Mouse (Mus musculus): ENCODE data around the gene Zfp710. TPM values are rescaled to one million over a fixed set of nuclear protein-coding genes. Genes with fewer than 3 reads are reported as not detected.
A peak's percentile ranks its signal among the peaks of the same experiment; 100 is the strongest.
"Not testable (repeated sequence)": the region's sequence is repeated elsewhere in the genome, so short reads cannot be mapped to it uniquely, and the experiment has no call there.

Zfp710 gene
- total RNA-seq, 1 experiment from 2014 or later: 21.4 TPM

DNA sequence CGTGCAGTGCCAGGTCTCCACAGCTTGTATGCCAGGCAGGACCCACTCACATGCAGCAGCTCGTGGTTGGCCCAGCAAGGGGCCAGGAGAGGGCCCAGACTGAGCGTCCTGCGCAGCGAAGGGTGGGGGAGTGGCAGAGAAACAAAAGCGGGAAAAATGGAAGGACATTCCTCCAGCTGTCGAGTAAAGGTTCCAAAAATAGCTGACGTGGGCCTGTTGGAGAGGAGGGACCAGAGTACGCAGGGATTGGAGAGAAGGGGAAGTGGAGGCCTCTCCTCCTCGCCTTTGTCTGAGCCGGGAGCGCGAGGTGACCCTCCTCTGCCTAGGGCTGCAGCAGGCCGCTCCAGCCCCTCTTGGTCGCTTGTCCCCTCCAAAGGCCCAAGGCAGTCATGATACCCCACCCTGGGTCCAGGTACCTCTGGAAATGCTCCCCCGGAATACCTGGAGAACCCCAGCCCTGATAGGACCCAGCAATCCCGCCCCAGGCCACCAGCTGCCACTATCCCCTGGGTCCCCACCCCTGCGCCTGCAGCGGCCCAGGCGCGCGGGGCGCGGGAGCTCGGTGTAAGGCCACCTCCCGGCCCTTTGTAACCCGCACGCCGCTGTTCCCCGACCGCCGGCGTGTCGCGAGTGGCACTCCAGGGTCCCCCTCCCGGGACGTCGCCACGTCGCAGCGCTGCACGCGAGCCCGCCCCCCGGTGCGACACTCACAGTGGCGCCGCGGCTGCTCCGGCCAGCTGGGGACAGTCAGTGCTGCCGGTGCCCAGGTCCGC lies 90.0 kb downstream of the Zfp710 start:
- peak; percentile 40 for DNase-seq

DNA sequence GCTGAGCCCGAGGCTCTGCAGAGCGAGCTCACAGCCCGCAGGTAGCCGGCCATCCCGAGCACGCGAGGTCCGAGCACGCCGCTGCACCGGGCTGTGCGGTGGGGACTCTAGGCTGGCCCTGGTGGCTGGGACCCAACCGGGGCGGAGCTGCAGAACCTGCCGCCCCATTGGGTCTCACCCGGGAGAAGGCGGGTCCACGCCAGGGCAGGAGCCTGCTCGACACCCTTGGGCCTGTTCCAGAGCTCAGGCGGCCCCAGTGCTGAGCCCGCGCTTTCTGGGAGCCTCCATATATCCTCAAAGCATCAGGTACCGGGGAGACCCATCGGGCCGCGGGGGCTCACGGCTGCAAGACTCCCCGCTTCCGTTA lies 90.6 kb downstream of the Zfp710 start, which contains the start of gene Idh2:
TSS of gene Idh2 (minus strand) at position 169 of the 367 bp plus-strand sequence.
- peak; percentile 95 for DNase-seq

DNA sequence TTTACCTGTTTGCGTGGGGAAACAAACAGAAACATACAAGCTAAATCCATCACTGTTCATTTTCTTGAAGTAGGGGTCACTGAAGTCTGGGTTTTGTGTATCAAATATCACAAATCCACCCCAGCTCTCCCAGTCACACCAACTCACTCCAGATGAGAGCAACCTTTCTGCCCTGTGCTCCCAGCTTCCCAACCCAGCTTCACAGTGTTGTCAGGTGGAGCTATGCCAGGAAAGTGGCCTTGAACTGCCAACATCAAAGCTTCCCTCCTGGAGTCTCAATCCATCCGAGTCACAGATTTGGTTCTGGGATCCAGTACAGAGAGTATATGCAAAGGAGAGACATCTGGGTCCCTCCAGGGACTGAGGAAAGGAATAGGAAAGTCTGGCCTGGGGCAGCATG lies 91.5 kb downstream of the Zfp710 start:
- DNase-seq: peak; percentile 76

DNA sequence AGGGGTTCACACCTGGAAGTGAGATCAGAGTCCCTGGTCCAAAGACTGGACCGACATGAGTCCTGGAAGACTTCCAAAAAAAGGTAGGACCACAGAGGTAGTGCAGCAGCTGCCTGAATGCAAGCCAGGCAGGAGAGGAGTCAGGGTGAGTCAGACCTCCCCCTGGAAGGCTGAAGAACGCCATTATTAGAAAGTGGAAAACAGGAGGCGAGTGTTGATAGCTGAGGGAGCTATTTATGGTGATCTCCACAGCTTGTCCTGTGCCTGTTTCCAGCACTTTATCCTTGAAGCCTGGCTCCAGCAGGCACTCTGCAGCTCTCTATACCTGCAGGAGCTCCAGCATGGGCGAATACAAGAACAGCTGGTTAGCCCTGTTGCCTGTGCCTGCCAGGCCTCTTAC lies 94.6 kb downstream of the Zfp710 start:
- DNase-seq: no peak

DNA sequence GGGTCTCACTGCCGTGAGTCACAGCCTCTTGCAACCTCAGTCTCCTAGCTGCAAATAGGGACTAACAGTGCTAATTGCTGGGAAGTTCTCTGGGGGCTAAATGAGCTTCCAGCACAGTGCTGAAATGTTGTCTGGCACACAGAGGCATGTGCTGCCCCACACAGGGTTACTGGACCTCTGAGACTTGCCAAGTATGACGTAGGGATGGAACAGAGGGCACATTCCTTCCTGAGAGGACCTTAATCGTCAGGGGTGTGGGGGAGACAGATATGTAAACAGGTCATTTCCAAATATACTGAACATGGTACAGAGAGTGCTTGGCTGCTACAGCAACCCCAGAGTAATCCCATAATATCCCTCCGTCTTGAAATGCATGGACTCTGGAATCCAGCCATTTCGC lies 96.5 kb downstream of the Zfp710 start:
- no peak for DNase-seq

DNA sequence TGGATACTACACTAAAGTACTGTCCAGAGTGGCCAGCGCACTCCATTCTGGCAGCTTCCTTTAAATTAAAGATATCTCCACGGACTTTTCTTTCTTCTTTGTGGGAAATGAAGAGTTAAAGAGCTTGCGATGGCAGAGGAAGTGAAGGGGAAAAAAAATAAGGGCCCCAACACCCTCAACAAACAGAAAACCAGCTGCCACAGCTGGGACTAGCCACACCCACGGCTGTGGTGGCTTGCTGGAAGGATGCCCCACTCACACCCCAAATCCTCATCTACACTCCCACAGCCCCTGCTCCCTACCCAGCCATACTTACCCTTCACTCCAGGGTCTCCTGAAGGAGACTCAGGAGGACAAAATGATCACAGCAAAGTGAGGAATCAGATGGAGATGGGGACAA lies 98.5 kb downstream of the Zfp710 start:
- DNase-seq: no peak

DNA sequence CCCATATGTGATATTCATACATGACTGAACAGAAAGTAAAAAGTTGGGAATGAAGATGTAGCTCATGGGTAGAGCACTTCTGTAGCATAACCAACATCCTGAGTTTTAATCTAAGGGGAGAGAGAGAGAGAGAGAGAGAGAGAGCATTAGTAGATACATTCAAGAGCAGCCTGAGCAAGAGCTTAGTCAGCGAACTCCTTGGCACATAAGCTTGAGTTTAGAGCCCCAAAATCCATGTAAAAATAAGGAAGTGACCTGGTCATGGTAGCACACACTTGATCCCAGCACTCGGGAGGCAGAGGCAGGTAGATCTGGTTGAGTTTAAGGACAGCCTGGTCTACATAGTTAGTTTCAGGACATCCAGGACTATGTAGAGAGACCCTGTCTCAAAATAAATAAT lies 99.1 kb downstream of the Zfp710 start:
- no peak for DNase-seq

DNA sequence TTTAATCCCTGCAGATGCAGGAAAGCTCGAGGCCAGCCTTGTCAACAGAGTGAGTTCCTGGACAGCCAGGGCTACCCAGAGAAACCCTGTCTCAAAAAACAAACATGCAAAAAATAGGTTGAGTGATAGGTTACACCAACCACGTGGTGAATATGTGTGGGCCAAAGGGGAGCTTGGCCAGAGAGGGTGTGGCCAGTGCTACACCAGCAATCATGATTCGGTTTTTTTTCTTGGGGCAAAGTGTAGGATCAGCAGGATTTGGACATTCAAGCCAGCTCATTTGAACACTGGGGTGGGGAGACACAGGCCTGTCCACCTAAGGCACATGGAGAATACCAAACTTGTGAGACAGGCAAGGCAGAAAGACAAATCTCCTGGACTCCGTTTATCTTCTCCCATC lies 104.7 kb downstream of the Zfp710 start:
- no peak for DNase-seq

DNA sequence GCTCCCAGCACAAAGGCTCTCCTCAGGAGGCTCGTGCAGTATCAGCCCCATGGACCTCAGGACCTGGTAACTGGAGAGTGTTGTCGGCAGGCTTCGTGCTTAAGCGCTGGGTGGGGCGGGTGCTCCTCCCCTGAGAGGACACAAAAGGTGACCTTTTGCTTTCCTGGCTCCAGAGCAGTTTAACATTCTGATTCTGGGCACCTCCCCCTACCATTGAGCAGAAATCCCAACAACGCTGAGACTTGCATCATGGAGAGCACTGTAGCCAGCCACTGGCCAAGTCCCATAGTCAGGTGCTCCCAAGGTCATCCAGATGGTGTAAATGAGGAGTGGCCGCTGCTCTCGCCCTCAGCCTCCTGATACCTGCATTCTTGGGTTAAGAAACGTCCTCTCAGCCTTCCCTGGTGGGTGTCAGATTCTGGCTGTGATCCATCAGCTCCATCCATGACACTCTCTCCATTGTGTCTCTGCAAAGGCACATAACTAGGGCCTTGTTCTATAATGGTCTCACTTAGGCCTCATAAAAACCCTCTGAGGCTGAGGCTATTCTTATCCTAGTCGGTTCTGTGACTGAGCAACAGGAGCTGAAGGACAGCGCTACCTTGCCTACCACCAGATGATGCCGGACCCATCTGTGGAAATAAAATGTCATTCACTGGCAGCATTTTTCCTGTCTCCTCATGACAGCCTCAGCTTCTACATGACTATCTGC lies 105.9 kb downstream of the Zfp710 start:
- DNase-seq: no peak

DNA sequence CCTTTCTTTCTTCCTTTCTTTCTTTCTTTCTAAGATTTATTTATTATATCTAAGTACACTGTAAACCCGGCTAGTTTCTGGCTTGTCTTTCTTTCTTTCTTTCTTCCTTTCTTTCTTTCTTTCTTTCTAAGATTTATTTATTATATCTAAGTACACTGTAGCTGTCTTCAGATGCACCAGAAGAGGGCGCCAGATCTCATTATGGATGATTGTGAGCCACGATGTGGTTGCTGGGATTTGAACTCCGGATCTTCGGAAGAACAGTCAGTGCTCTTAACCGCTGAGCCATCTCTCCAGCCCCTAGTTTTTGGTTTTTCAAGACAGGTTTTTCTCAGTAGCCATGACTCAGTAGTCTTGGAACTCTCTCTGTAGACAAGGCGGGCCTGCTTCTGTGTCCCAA lies 106.7 kb downstream of the Zfp710 start:
- not testable (repeated sequence) for DNase-seq

DNA sequence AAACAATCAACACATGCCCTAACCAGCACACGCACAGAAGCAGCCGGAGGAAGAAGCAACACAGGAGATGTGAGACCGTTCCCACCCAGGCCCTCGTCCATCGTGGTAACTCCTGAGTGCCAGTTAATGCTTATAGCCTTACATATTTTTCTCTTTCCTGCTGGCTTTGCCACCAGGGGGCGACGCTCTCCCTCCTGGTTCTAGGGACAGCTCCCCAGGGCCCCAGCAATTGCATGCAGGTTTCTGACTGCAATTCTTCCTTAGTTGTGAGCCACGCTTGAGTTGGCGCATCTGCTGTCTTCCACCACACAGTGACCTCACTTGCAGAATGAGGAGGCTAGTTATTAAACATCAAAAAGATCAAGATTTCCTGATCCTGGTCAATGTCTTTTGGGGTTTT lies 107.9 kb downstream of the Zfp710 start:
- DNase-seq: peak; percentile 67

DNA sequence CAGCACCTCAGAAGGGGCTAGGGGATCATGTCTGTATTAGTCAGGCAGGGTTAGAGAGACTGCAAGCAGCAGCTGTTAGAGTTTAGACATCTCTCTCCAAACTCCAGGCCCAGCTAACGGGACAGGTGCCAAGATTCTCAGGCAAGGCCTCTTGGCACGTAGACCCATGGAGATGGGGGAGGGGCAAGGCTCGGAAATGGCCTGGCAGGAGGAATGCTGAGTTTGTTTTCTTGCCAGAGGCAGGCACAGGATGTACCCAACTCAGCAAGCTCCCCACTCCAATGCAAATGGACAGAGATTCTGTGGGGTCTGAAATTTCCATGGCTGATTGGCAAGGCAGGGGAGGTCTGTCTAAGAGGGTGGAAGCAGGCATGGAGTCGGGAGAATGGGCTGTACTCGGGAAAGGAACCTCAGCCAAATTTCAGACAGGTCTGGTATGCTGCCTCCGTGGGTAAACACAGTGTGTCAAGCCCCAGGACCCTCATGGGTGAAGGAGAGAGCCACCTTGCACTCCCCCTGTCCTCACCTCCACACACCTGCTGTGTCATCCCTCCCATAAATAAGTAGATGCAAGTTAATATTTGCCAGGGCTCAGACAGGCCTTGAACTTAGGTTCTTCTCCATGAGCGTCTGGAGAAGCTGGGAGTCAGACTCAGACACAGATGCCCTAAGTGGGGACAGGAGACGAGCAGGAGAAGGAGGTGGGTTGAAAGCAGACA lies 110.0 kb downstream of the Zfp710 start:
- peak; percentile 84 for DNase-seq

DNA sequence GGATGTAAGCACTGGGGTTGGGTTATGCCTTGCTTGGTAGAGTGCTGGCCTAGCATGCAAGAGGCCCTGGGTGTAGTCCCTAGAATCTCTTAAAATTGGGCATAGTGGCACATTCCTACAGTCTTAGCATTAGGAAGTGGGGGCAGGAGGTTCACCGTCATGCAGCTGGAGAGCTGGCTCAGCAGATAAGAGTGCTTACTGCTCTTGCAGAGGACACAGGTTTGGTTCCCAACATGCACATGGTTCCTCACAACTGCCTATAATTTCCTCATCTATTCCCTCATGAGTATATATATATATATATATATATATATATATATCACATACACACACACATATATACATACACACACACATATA lies 110.5 kb downstream of the Zfp710 start:
- DNase-seq: no peak

DNA sequence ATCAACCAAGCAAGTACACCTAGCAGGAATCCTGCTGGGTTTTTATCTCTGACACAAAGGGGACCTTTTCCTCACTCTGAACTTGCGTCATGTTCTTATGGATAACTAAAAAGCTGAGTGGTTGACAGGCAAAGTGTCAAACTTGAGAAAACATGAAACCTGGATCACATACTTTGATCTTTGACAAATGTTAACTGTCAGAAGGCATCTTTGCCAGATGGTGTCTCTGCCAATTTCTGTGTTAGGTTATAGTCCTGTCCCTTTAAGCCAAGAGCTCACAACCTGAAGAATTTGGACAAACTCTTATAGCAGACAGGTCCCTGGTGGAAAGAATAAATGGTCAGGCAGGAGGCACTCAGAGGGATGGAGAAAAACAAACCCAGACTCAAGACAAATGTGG lies 113.8 kb downstream of the Zfp710 start:
- DNase-seq: no peak

DNA sequence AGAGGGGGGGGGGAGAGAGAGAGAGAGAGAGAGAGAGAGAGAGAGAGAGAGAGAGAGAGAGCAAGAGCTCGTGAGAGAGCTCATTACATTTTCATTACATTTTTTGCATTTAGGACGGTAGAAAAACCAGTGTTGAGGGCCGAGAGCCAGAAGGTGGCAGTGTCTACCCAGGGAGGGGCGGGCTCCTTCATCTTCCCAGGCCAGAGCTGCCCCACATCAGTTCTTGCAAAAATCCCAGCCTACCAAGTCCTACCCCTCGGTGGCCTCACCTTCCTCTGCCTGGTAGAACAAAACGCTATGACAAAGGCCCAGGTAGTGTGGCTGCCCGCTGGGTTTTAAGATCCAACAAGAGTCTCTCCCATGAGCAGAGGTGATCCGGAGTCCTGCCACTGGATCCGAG lies 116.2 kb downstream of the Zfp710 start:
- peak; percentile 76 for DNase-seq

Other genes with a start within 250 kb of the Zfp710 start
- not detected in 2 replicates for gene Mesp1, start 231.0 kb upstream of the Zfp710 start, total RNA-seq (2021)
- 0.30 TPM in 1 of 2 replicates, not detected in the other for gene Mesp2, start 214.1 kb upstream of the Zfp710 start, total RNA-seq (2021)
- 4.1 and 6.0 TPM in 2 replicates for gene Anpep, start 163.8 kb upstream of the Zfp710 start, total RNA-seq (2021)
- gene Ap3s2, start 104.2 kb upstream of the Zfp710 start, total RNA-seq (2021): 23.8 and 34.0 TPM in 2 replicates
- gene Arpin, start 89.5 kb upstream of the Zfp710 start, total RNA-seq (2021): 16.1 and 23.5 TPM in 2 replicates
- gene Idh2, start 90.6 kb downstream of the Zfp710 start, total RNA-seq (2021): 152 and 173 TPM in 2 replicates
- 68.9 and 70.0 TPM in 2 replicates for gene Sema4b, start 162.0 kb downstream of the Zfp710 start, total RNA-seq (2021)
- 62.4 and 68.2 TPM in 2 replicates for gene Cib1, start 208.0 kb downstream of the Zfp710 start, total RNA-seq (2021)
- gene Gdpgp1, start 208.1 kb downstream of the Zfp710 start, total RNA-seq (2021): 5.6 and 6.0 TPM in 2 replicates
- 0.57 and 2.1 TPM in 2 replicates for gene Ttll13, start 221.6 kb downstream of the Zfp710 start, total RNA-seq (2021)
- 50.3 and 64.1 TPM in 2 replicates for gene Ngrn, start 236.4 kb downstream of the Zfp710 start, total RNA-seq (2021)
- 23.9 and 29.9 TPM in 2 replicates for gene Vps33b, start 244.8 kb downstream of the Zfp710 start, total RNA-seq (2021)

Measured in adrenal gland, postnatal 25 days (tissue).